Mouse (Mus musculus) liver, embryonic 14.5 days (tissue): Measurements from ENCODE around the gene Gdf15. TPM values are rescaled to one million over a fixed set of nuclear protein-coding genes. Genes with fewer than 3 reads are reported as not detected.

Source experiments
- ATAC-seq: fragments of 200-750 bp; cut with Nextera tagmentation; 2 replicates; pipeline ENCODE4 v1.8.0; 2017; ENCODE audit warnings: moderate number of reproducible peaks, mild to moderate bottlenecking, moderate library complexity; ENCODE audit not compliant: insufficient read depth
- DNase-seq, 3 experiments: peaks; one replicate each; pipeline ENCODE4 v3.0.0-alpha.2; 2012 to 2013; ENCODE audit warnings: low read depth in 3 of 3, low spot score in 3 of 3
- H3K27ac ChIP-seq: fragments of 300-500 bp; sonication (generic); 2 replicates; pipeline ENCODE4 v1.5.1; 2014; ENCODE audit warnings: moderate library complexity, mild to moderate bottlenecking, control low read depth, inconsistent platforms
- H3K27me3 ChIP-seq: fragments of 300-500 bp; sonication (generic); 2 replicates; pipeline ENCODE4 v1.6.1; 2014; ENCODE audit warnings: mild to moderate bottlenecking, low read length, moderate library complexity; ENCODE audit not compliant: control insufficient read depth, insufficient read depth
- H3K36me3 ChIP-seq: fragments of 300-500 bp; sonication (generic); replicated peaks from 2 replicates; pipeline ENCODE4 v1.6.1; 2014; ENCODE audit warnings: low read depth; ENCODE audit not compliant: control insufficient read depth, insufficient read depth
- H3K4me1 ChIP-seq, 2 experiments: fragments of 200-500 bp in 1 of 2; fragments of 300-500 bp in 1 of 2; sonication (generic) in 1 of 2; replicated peaks; 2 replicates each; pipeline ENCODE4 v1.6.1; 2012 to 2014; ENCODE audit warnings: antibody characterized with exemption in 1 of 2, inconsistent platforms in 1 of 2, low read length in 1 of 2; ENCODE audit not compliant: control insufficient read depth in 2 of 2, insufficient read depth in 2 of 2
- H3K4me2 ChIP-seq: fragments of 300-500 bp; sonication (generic); 2 replicates; pipeline ENCODE4 v1.6.1; 2014; ENCODE audit warnings: low read depth, mild to moderate bottlenecking, control low read depth, moderate library complexity
- H3K4me3 ChIP-seq, 2 experiments: fragments of 200-500 bp in 1 of 2; fragments of 300-500 bp in 1 of 2; sonication (generic) in 1 of 2; 2 replicates each; pipeline ENCODE4 v1.5.1; 2012 to 2014; ENCODE audit warnings: low read depth in 2 of 2, low read length in 2 of 2, mild to moderate bottlenecking in 2 of 2, control low read depth in 1 of 2, inconsistent platforms in 1 of 2, moderate library complexity in 1 of 2; ENCODE audit not compliant: insufficient read depth in 1 of 2
- H3K9ac ChIP-seq: fragments of 300-500 bp; sonication (generic); replicated peaks from 2 replicates; pipeline ENCODE4 v1.6.1; 2014; ENCODE audit warnings: mild to moderate bottlenecking, control low read depth, moderate library complexity
- H3K9me3 ChIP-seq: fragments of 300-500 bp; sonication (generic); 2 replicates; pipeline ENCODE4 v1.6.1; 2016; ENCODE audit warnings: low read length, mixed read lengths; ENCODE audit not compliant: control insufficient read depth
- CTCF ChIP-seq: IDR thresholded peaks from 2 replicates; pipeline ENCODE4 v1.5.1; 2016; ENCODE audit warnings: antibody characterized with exemption, low read depth, control low read depth
- EP300 ChIP-seq: IDR thresholded peaks from 2 replicates; pipeline ENCODE4 v1.6.1; 2016; ENCODE audit warnings: antibody characterized with exemption, low read depth
- WGBS: fragments of 180-500 bp; shearing (Covaris S2); extraction: QIAGEN DNeasy Blood & Tissue Kit; methylation state at CpG from one replicate; pipeline ENCODE4 v1.1.7; 2014; ENCODE audit not compliant: insufficient replicate concordance; 5-methylcytosine and 5-hydroxymethylcytosine counted together
- polyA plus RNA-seq, 2 experiments: library from polyadenylated mRNA; depleted of rRNA in 1 of 2; stranded (reverse) in 1 of 2; unstranded in 1 of 2; fragments of >200 nt; fragmentation: Nextera tagmentation in 1 of 2; extraction: Ambion mirVana in 1 of 2; gene quantifications; 2 replicates each; pipeline versions ENCODE4 v1.2.1 to v1.2.3; 2012 to 2014

Gene Gdf15
- polyA plus RNA-seq, 2 experiments: 1.2 to 6.3 TPM

GRCm38 (mm10) chr8:70672325-70673078 is 40.2 kb upstream of the Gdf15 start:
- peak overlapping the region; percentile 81 for H3K9ac ChIP-seq
- ATAC-seq (peak; percentile 4), DNase-seq (no peak)
- peak overlapping the region; percentile 71 to 86 for H3K4me3 ChIP-seq
- peaks cover 29 to 33% of the 10 kb centered on the region in 2 experiments for H3K4me1 ChIP-seq
- H3K27ac ChIP-seq: peak overlapping the region; percentile 81
- peaks cover 3% of the 10 kb centered on the region; the same call in 1 of the 2 replicates for H3K36me3 ChIP-seq
- no peaks in the 10 kb centered on the region for H3K27me3 ChIP-seq
- H3K4me2 ChIP-seq: peak overlapping the region; percentile 97
- WGBS: 33% methylated on average over 19 of the region's 19 CpGs
- TF ChIP-seq CTCF: no peak
- no peak for TF ChIP-seq EP300
- H3K9me3 ChIP-seq: no peaks in the 10 kb centered on the region

GRCm38 (mm10) chr8:70671615-70672324 is 39.5 kb upstream of the Gdf15 start:
- no peak overlapping the region for H3K9ac ChIP-seq
- DNase-seq (no peak), ATAC-seq (no peak)
- WGBS: 71% methylated on average over 10 of the region's 10 CpGs
- TF ChIP-seq EP300 (no peak), CTCF (no peak)
- no peaks in the 10 kb centered on the region for H3K27me3 ChIP-seq
- H3K4me2 ChIP-seq: no peak overlapping the region
- H3K4me3 ChIP-seq: no peak overlapping the region
- H3K9me3 ChIP-seq: no peaks in the 10 kb centered on the region
- no peak overlapping the region for H3K27ac ChIP-seq
- peaks cover 28 to 32% of the 10 kb centered on the region in 2 experiments for H3K4me1 ChIP-seq
- H3K36me3 ChIP-seq: peaks cover 3% of the 10 kb centered on the region; the same call in 1 of the 2 replicates

- Histone ChIP-seq H3K9me3 (no peaks in the 10 kb centered on the region), H3K36me3 (no peaks in the 10 kb centered on the region), H3K4me1 (peaks cover 7 to 15% of the 10 kb centered on the region in 2 experiments), H3K4me2 (no peak overlapping the region), H3K9ac (no peak overlapping the region), H3K27me3 (no peaks in the 10 kb centered on the region), H3K4me3 (no peak overlapping the region), H3K27ac (no peak overlapping the region)
- TF ChIP-seq EP300: no peak
- TF ChIP-seq CTCF: no peak
- DNase-seq (no peak), ATAC-seq (0 out of 2 replicates have a peak, but pooled peaks have one; percentile 32)
- WGBS: 62% methylated on average over 5 of the region's 5 CpGs
Observed at GRCm38 (mm10) chr8:70667071-70667470, 34.8 kb upstream of the Gdf15 start.

GRCm38 (mm10) chr8:70665599-70665998 is 33.3 kb upstream of the Gdf15 start:
- no peaks in the 10 kb centered on the region for H3K9me3 ChIP-seq
- 68% methylated on average over 2 of the region's 2 CpGs for WGBS
- H3K36me3 ChIP-seq: no peaks in the 10 kb centered on the region
- H3K27me3 ChIP-seq: no peaks in the 10 kb centered on the region
- DNase-seq: no peak
- H3K27ac ChIP-seq: no peak overlapping the region
- peak; percentile 42; the same call in 1 of the 2 replicates for ATAC-seq
- H3K4me1 ChIP-seq: peaks cover 10 to 22% of the 10 kb centered on the region in 2 experiments
- H3K9ac ChIP-seq: no peak overlapping the region
- TF ChIP-seq EP300 (no peak), CTCF (no peak)
- H3K4me2 ChIP-seq: no peak overlapping the region
- no peak overlapping the region for H3K4me3 ChIP-seq

- Histone ChIP-seq H3K4me2 (no peak overlapping the region), H3K9ac (no peak overlapping the region), H3K27ac (no peak overlapping the region), H3K4me3 (no peak overlapping the region), H3K36me3 (no peaks in the 10 kb centered on the region), H3K9me3 (no peaks in the 10 kb centered on the region), H3K27me3 (no peaks in the 10 kb centered on the region), H3K4me1 (peaks cover 18 to 30% of the 10 kb centered on the region in 2 experiments)
- ATAC-seq: no peak
- no peak for TF ChIP-seq CTCF
- TF ChIP-seq EP300: no peak
- 58% methylated on average over 3 of the region's 3 CpGs for WGBS
- no peak for DNase-seq
Observed at GRCm38 (mm10) chr8:70664631-70665030, 32.4 kb upstream of the Gdf15 start.
